Comparison of ENCODE assay signal across 8 mouse cellular contexts in the genomic region with DNA sequence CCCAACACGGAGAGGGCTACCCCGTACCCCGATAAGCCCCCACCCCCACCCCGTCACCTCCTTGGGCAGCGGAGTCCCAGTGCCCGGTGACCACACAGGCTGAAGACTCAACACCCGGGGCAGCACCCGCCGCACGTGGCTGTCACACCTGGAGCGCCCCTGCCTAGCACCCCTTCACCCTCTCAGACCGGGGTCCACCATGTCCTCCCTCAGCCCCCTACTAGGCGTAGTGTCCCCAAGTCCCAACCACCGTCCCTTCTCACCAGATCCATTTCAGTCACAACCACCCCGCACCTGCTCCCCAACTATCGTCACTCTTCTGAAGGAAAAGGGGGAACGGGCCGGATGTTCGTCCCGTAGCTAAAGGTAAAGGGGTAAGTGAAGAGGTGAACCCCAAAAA. TPM values are rescaled to one million over a fixed set of nuclear protein-coding genes. Genes with fewer than 3 reads are reported as not detected.
DNase-seq lines count a peak whose midpoint lies in the region; ATAC-seq and TF ChIP-seq lines count a peak whose summit lies in the region.

No protein-coding gene starts in this region.

- peak overlapping the region; percentile 84 for H3K4me3 ChIP-seq in gastrocnemius, adult 2 months
- H3K4me3 ChIP-seq in thymus, adult 2 months (ENCODE audit: control insufficient read depth, insufficient read depth, low read length) = peak overlapping the region; percentile 99
- peak overlapping the region; percentile 57 for H3K4me3 ChIP-seq in hindbrain, embryonic 13.5 days
- H3K4me3 ChIP-seq in liver, embryonic 16.5 days (ENCODE audit: low read depth, low read length) = peak overlapping the region; percentile 72

- TF ChIP-seq CTCF in gastrocnemius, adult 2 months (IDR thresholded peaks at IDR 0.05) = no peak
- TF ChIP-seq CTCF in thymus, adult 2 months (IDR thresholded peaks at IDR 0.05; ENCODE audit: borderline replicate concordance, control insufficient read depth, extremely low read depth, insufficient read depth, low read length, poor library complexity) = no peak

- H3K9ac ChIP-seq in hindbrain, embryonic 13.5 days = peak overlapping the region; percentile 76
- peak overlapping the region; percentile 73 for H3K9ac ChIP-seq in liver, embryonic 16.5 days (ENCODE audit: low read depth, low read length)

- peak; percentile 28 for DNase-seq in gastrocnemius, adult 2 months
- no peak for DNase-seq in gastrocnemius, postnatal 14 days
- DNase-seq in thymus, adult 2 months = no peak
- no peak for DNase-seq in thymus, adult 18-20 months
- peak; percentile 17 for DNase-seq in splenic B cell, adult 2 months (ENCODE audit: low read depth, low spot score)
- no peak for DNase-seq in T-cell, adult 2 months (ENCODE audit: low spot score)

- H3K27ac ChIP-seq in gastrocnemius, adult 2 months = peak overlapping the region; percentile 89
- H3K27ac ChIP-seq in thymus, adult 2 months (ENCODE audit: control insufficient read depth, insufficient read depth, low read length) = peak overlapping the region; percentile 64
- no peak overlapping the region for H3K27ac ChIP-seq in hindbrain, embryonic 13.5 days
- H3K27ac ChIP-seq in liver, embryonic 16.5 days (ENCODE audit: low read length) = peak overlapping the region; percentile 58

- TF ChIP-seq POLR2A in thymus, adult 2 months (IDR thresholded peaks at IDR 0.05; ENCODE audit: control insufficient read depth, extremely low read depth, insufficient read depth, low read length, poor library complexity) = no peak

- no peaks in the 10 kb centered on the region for H3K4me1 ChIP-seq in thymus, adult 2 months (replicated peaks; ENCODE audit: control insufficient read depth, insufficient read depth, low read length)
- peaks cover 6% of the 10 kb centered on the region; the same call in 1 of the 2 replicates for H3K4me1 ChIP-seq in hindbrain, embryonic 13.5 days (replicated peaks)
- H3K4me1 ChIP-seq in liver, embryonic 16.5 days (ENCODE audit: control insufficient read depth, low read depth, low read length) = no peaks in the 10 kb centered on the region; the same call in none of the 2 replicates

- WGBS in thymus, adult 2 months = 0% methylated on average over 10 of the region's 20 CpGs
- WGBS in hindbrain, embryonic 13.5 days = 15% methylated on average over 20 of the region's 20 CpGs
- 33% methylated on average over 13 of the region's 20 CpGs for WGBS in liver, embryonic 16.5 days (ENCODE audit: insufficient replicate concordance)

- peak; percentile 77 for ATAC-seq in hindbrain, embryonic 13.5 days (ENCODE audit: low FRiP score)
- ATAC-seq in liver, embryonic 16.5 days (ENCODE audit: low read depth) = no peak; the same call in 1 of the 2 replicates

- no peaks in the 10 kb centered on the region for H3K27me3 ChIP-seq in thymus, adult 2 months (ENCODE audit: control insufficient read depth, insufficient read depth, low read length)
- H3K27me3 ChIP-seq in hindbrain, embryonic 13.5 days = no peaks in the 10 kb centered on the region
- H3K27me3 ChIP-seq in liver, embryonic 16.5 days (ENCODE audit: control insufficient read depth, insufficient read depth, low read depth, low read length) = no peaks in the 10 kb centered on the region
- no peaks in the 10 kb centered on the region for H3K27me3 ChIP-seq in splenic B cell, adult 2 months (ENCODE audit: control insufficient read depth, insufficient read depth, low read length, poor library complexity, severe bottlenecking)

- intact Hi-C loops in gastrocnemius, adult 2 months (cut with DNase I) = loop anchor here (5.0 kb wide), 1 partner anchor 66 kb away; the partner anchor contains the start of gene Rbbp7
- intact Hi-C loops in gastrocnemius, postnatal 14 days (cut with DNase I; ENCODE audit: low total_unique reads) = no loop called here

- H3K36me3 ChIP-seq in thymus, adult 2 months (ENCODE audit: control insufficient read depth, insufficient read depth, low read length) = no peaks in the 10 kb centered on the region
- H3K36me3 ChIP-seq in hindbrain, embryonic 13.5 days = no peaks in the 10 kb centered on the region
- no peaks in the 10 kb centered on the region for H3K36me3 ChIP-seq in liver, embryonic 16.5 days (ENCODE audit: control insufficient read depth, insufficient read depth)
- no peaks in the 10 kb centered on the region for H3K36me3 ChIP-seq in splenic B cell, adult 2 months (ENCODE audit: control insufficient read depth, insufficient read depth, low read length, poor library complexity, severe bottlenecking)

- H3K9me3 ChIP-seq in hindbrain, embryonic 13.5 days = no peaks in the 10 kb centered on the region
- H3K9me3 ChIP-seq in liver, embryonic 16.5 days (replicated peaks; ENCODE audit: control insufficient read depth, low read length) = no peaks in the 10 kb centered on the region

- peak overlapping the region; percentile 77 for H3K4me2 ChIP-seq in hindbrain, embryonic 13.5 days
- peak overlapping the region; percentile 79 for H3K4me2 ChIP-seq in liver, embryonic 16.5 days (ENCODE audit: low read depth, low read length)

RNA-seq across cellular contexts. Expression of gene Txlng, which starts 0.5 kb away (rescaled TPM):
- total RNA-seq in gastrocnemius, adult 2 months (2021) = 1 to 10 TPM; 8.1 to 8.9 TPM
- 1 to 10 TPM; 5.6 to 6.7 TPM for total RNA-seq in gastrocnemius, postnatal 14 days (2021)
- polyA plus RNA-seq in thymus, adult 2 months (2012; rRNA removed) = 5.9 and 7.6 TPM in 2 replicates
- polyA plus RNA-seq in hindbrain, embryonic 13.5 days (2015; fragmentation: Nextera tagmentation; extraction: Ambion mirVana) = 13.3 and 14.1 TPM in 2 replicates
- polyA plus RNA-seq in liver, embryonic 16.5 days (2015; fragmentation: Nextera tagmentation; extraction: Ambion mirVana) = 7.6 and 7.8 TPM in 2 replicates

RNA-seq across cellular contexts. Expression of gene Syap1, which starts 59.5 kb away (rescaled TPM):
- 10 to 100 TPM; 23.6 to 27.1 TPM for total RNA-seq in gastrocnemius, adult 2 months (2021)
- 10 to 100 TPM; 28.2 to 29.0 TPM for total RNA-seq in gastrocnemius, postnatal 14 days (2021)
- polyA plus RNA-seq in thymus, adult 2 months (2012; rRNA removed) = 8.9 and 9.1 TPM in 2 replicates
- 29.7 TPM in 2 replicates for polyA plus RNA-seq in hindbrain, embryonic 13.5 days (2015; fragmentation: Nextera tagmentation; extraction: Ambion mirVana)
- 11.7 and 12.3 TPM in 2 replicates for polyA plus RNA-seq in liver, embryonic 16.5 days (2015; fragmentation: Nextera tagmentation; extraction: Ambion mirVana)

Comparison
In these comparisons a context has a peak if more than half of its experiments do, and no peak if none do; other contexts are left out.
1. DNase-seq: peak in gastrocnemius, adult 2 months (single experiment) and splenic B cell, adult 2 months (single experiment); none in gastrocnemius, postnatal 14 days (single experiment), thymus, adult 2 months (single experiment), thymus, adult 18-20 months (0 of 2) and T-cell, adult 2 months (single experiment).
2. Peak in every context shown above with its lines, with median percentiles within 50 percentile points of each other: H3K4me3 ChIP-seq.